Mouse (Mus musculus) CH12.LX (cell line): ENCODE data around the gene Gm960.

Experiments used
- CTCF ChIP-seq, 2 experiments: IDR thresholded peaks in 1 of 2; conservative IDR thresholded peaks in 1 of 2; 2 replicates each; pipeline ENCODE4 v1.5.1; 2011 to 2012; ENCODE audit warnings: low read depth in 2 of 2, low read length in 2 of 2, improper control_type of control experiment in 1 of 2, inconsistent platforms in 1 of 2, mild to moderate bottlenecking in 1 of 2, moderate library complexity in 1 of 2
- E2F4 ChIP-seq: IDR thresholded peaks from 2 replicates; pipeline ENCODE4 v1.6.1; 2011; ENCODE audit warnings: low read depth, low read length, improper control_type of control experiment; ENCODE audit not compliant: insufficient replicate concordance
- HCFC1 ChIP-seq: IDR thresholded peaks from 2 replicates; pipeline ENCODE4 v1.6.1; 2012; ENCODE audit warnings: low read depth, mild to moderate bottlenecking, inconsistent platforms, low read length, improper control_type of control experiment
- JUND ChIP-seq: conservative IDR thresholded peaks from 2 replicates; pipeline ENCODE4 v1.6.1; 2011; ENCODE audit warnings: low read depth, low read length, improper control_type of control experiment
- POLR2A ChIP-seq: IDR thresholded peaks from 2 replicates; pipeline ENCODE4 v1.6.1; 2011; ENCODE audit warnings: low read depth, mild to moderate bottlenecking, improper control_type of control experiment, low read length
- POLR2AphosphoS2 ChIP-seq: IDR thresholded peaks from 2 replicates; pipeline ENCODE4 v1.6.1; 2011; ENCODE audit warnings: low read depth, low read length, improper control_type of control experiment
- TBP ChIP-seq: conservative IDR thresholded peaks from 2 replicates; pipeline ENCODE4 v1.6.1; 2011; ENCODE audit warnings: low read depth, low read length, improper control_type of control experiment
- USF1 ChIP-seq: IDR thresholded peaks from 2 replicates; pipeline ENCODE4 v1.6.1; 2014; ENCODE audit warnings: low read depth, mild to moderate bottlenecking, inconsistent platforms, low read length, improper control_type of control experiment
- ZKSCAN1 ChIP-seq: IDR thresholded peaks from 2 replicates; pipeline ENCODE4 v1.6.1; 2012; ENCODE audit warnings: low read depth, inconsistent platforms, low read length, improper control_type of control experiment, borderline replicate concordance
- ZMIZ1 ChIP-seq: IDR thresholded peaks from 2 replicates; pipeline ENCODE4 v1.6.1; 2012; ENCODE audit warnings: low read depth, mild to moderate bottlenecking, inconsistent platforms, low read length, improper control_type of control experiment

DNA sequence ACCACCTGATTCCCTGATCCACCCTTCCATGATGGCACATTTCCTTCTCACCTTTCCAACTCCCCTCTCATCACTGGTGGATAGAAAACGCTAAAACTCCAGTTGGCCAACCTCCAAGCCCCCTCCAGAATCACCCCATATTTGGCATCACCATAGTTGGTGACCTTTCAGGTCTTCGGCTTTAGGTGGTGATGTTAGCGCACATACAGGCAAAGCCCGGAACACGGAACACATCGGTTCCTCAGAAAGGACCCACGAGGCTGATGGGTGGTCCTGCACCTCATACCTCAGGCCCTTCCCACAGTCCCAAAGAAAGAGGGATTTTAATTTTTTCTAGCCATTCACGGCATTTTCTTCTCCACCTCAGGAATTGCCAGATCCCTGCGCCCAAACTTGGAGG is 747 bp downstream of the Gm960 start:
- TF ChIP-seq E2F4 (no peak), CTCF (conservative IDR thresholded peaks at IDR 0.05 in 1 of 2, IDR thresholded peaks at IDR 0.05 in 1 of 2; ENCODE audit: low read depth in 2 of 2, low read length in 2 of 2) (no peak), HCFC1 (no peak), TBP (no peak), ZMIZ1 (no peak), JUND (no peak), USF1 (no peak), ZKSCAN1 (no peak), POLR2A (no peak), POLR2AphosphoS2 (no peak)
